Mouse (Mus musculus): ENCODE measurements around the gene Tmem97. TPM values are rescaled to one million over a fixed set of nuclear protein-coding genes. Genes with fewer than 3 reads are reported as not detected.

The Tmem97 gene
- total RNA-seq, 2 experiments from 2014 or later = 5.4 to 9.7 TPM

Other genes starting within 250 kb of the Tmem97 start
- 1 to 10 TPM; 5.3 TPM for gene Spag5, start 249.2 kb downstream of the Tmem97 start, total RNA-seq (2021)
- gene Aldoc, start 227.8 kb downstream of the Tmem97 start, total RNA-seq (2021) = 1 to 10 TPM; 1.5 to 2.1 TPM
- 10 to 100 TPM; 23.1 to 25.1 TPM for gene Pigs, start 222.4 kb downstream of the Tmem97 start, total RNA-seq (2021)
- gene Unc119, start 207.3 kb downstream of the Tmem97 start, total RNA-seq (2021) = 10 to 100 TPM; 16.1 to 17.8 TPM
- gene Foxn1, start 164.2 kb downstream of the Tmem97 start, total RNA-seq (2021) = not detected
- not detected for gene Slc13a2, start 128.6 kb downstream of the Tmem97 start, total RNA-seq (2021)
- 1 to 10 TPM in 1 of 2 experiments, under 1 TPM in 1; 0.95 to 2.1 TPM for gene Slc46a1, start 85.1 kb downstream of the Tmem97 start, total RNA-seq (2021)
- under 1 TPM; 0.55 to 0.72 TPM for gene Sarm1, start 53.0 kb downstream of the Tmem97 start, total RNA-seq (2021)
- gene Vtn, start 51.7 kb downstream of the Tmem97 start, total RNA-seq (2021) = 10 to 100 TPM; 24.3 to 31.5 TPM
- not detected for gene Sebox, start 47.3 kb downstream of the Tmem97 start, total RNA-seq (2021)
- gene Tmem199, start 38.6 kb downstream of the Tmem97 start, total RNA-seq (2021) = 10 to 100 TPM; 13.4 to 15.0 TPM
- gene Poldip2, start 38.6 kb downstream of the Tmem97 start, total RNA-seq (2021) = 100 to 1,000 TPM; 102 to 113 TPM
- gene Tnfaip1, start 14.4 kb downstream of the Tmem97 start, total RNA-seq (2021) = 10 to 100 TPM; 33.7 to 36.5 TPM
- 10 to 100 TPM; 18.0 to 25.1 TPM for gene Ift20, start 14.4 kb downstream of the Tmem97 start, total RNA-seq (2021)
- 1 to 10 TPM; 5.6 to 6.2 TPM for gene Nlk, start 146.6 kb upstream of the Tmem97 start, total RNA-seq (2021)
- gene Ccnq, start 201.0 kb upstream of the Tmem97 start, total RNA-seq (2021) = 10 to 100 TPM in 1 of 2 experiments, 1 to 10 TPM in 1; 9.4 to 13.1 TPM